ENCODE assay signal across 7 mouse cellular contexts in genomic region chr1:37429366-37430296, GRCm38 (mm10). TPM values are rescaled to one million over a fixed set of nuclear protein-coding genes. Genes with fewer than 3 reads are reported as not detected.
DNase-seq lines count a peak whose midpoint lies in the region; ATAC-seq lines count a peak whose summit lies in the region.

Gene Coa5 (minus strand): TSS chr1:37430103.
Gene Unc50 (plus strand): TSS chr1:37430139.

- H3K4me1 ChIP-seq in embryonic facial prominence, embryonic 11.5 days (ENCODE audit: control insufficient read depth, insufficient read depth, low read length), result no peaks in the 10 kb centered on the region; the same call in 1 of the 2 replicates
- H3K4me1 ChIP-seq in limb, embryonic 10.5 days, result peaks cover 18% of the 10 kb centered on the region
- peaks cover 37% of the 10 kb centered on the region for H3K4me1 ChIP-seq in midbrain, embryonic 13.5 days (replicated peaks)

- H3K4me2 ChIP-seq in embryonic facial prominence, embryonic 11.5 days (ENCODE audit: low read depth, low read length), result peak within 1 kb of the TSS; percentile 79
- peak within 1 kb of the TSS; percentile 89 for H3K4me2 ChIP-seq in midbrain, embryonic 13.5 days (replicated peaks)

- no peaks in the 10 kb centered on the region; the same call in none of the 2 replicates for H3K36me3 ChIP-seq in embryonic facial prominence, embryonic 11.5 days (replicated peaks; ENCODE audit: control insufficient read depth, insufficient read depth, low read depth, low read length)
- H3K36me3 ChIP-seq in limb, embryonic 10.5 days, result peaks cover 65% of the 10 kb centered on the region
- peaks cover 44% of the 10 kb centered on the region for H3K36me3 ChIP-seq in midbrain, embryonic 13.5 days

- peak within 1 kb of the TSS; percentile 90 for H3K9ac ChIP-seq in embryonic facial prominence, embryonic 11.5 days (replicated peaks; ENCODE audit: low read length)
- peak within 1 kb of the TSS; percentile 84 for H3K9ac ChIP-seq in midbrain, embryonic 13.5 days (replicated peaks)

- peak; percentile 97 for ATAC-seq in embryonic facial prominence, embryonic 11.5 days (replicated peaks; ENCODE audit: insufficient number of reproducible peaks, low FRiP score, low TSS enrichment, low read depth)
- peak; percentile 94 for ATAC-seq in granulocyte monocyte progenitor cell, adult 5-6 weeks (replicated peaks; ENCODE audit: poor library complexity, severe bottlenecking)
- ATAC-seq in midbrain, embryonic 13.5 days, result peak; percentile 99

- H3K9me3 ChIP-seq in embryonic facial prominence, embryonic 11.5 days (replicated peaks; ENCODE audit: control insufficient read depth, low read length), result no peaks in the 10 kb centered on the region
- no peaks in the 10 kb centered on the region for H3K9me3 ChIP-seq in limb, embryonic 10.5 days (replicated peaks)
- no peaks in the 10 kb centered on the region for H3K9me3 ChIP-seq in midbrain, embryonic 13.5 days

- no peaks in the 10 kb centered on the region for H3K27me3 ChIP-seq in embryonic facial prominence, embryonic 11.5 days (ENCODE audit: control insufficient read depth, insufficient read depth, low read length)
- no peaks in the 10 kb centered on the region for H3K27me3 ChIP-seq in limb, embryonic 10.5 days (ENCODE audit: low read depth, poor library complexity, severe bottlenecking)
- H3K27me3 ChIP-seq in midbrain, embryonic 13.5 days, result no peaks in the 10 kb centered on the region

- peak within 1 kb of the TSS; percentile 94 for H3K4me3 ChIP-seq in embryonic facial prominence, embryonic 11.5 days (ENCODE audit: low read depth, low read length)
- peak within 1 kb of the TSS; percentile 94 for H3K4me3 ChIP-seq in limb, embryonic 10.5 days
- peak within 1 kb of the TSS; percentile 85 for H3K4me3 ChIP-seq in midbrain, embryonic 13.5 days (replicated peaks)

- peak; percentile 96 for DNase-seq in adrenal gland, postnatal 14 days
- peak; percentile 96 for DNase-seq in embryonic facial prominence, embryonic 11.5 days (ENCODE audit: low spot score)
- peak; percentile 95 for DNase-seq in kidney, adult 11 months
- DNase-seq in limb, embryonic 10.5 days (ENCODE audit: low spot score), result peak; percentile 92
- DNase-seq in spleen, adult 12 weeks (ENCODE audit: low spot score), result peak; percentile 87

- WGBS in embryonic facial prominence, embryonic 11.5 days, result 3% methylated on average over 57 of the region's 57 CpGs
- 4% methylated on average over 57 of the region's 57 CpGs for WGBS in limb, embryonic 10.5 days
- whole genome bisulfite sequencing in midbrain, embryonic 13.5 days, result 3% methylated on average over 57 of the region's 57 CpGs

- no peak within 1 kb of the TSS for H3K27ac ChIP-seq in embryonic facial prominence, embryonic 11.5 days (replicated peaks; ENCODE audit: low read depth, low read length)
- peak within 1 kb of the TSS; percentile 89 for H3K27ac ChIP-seq in limb, embryonic 10.5 days
- peak within 1 kb of the TSS; percentile 57 for H3K27ac ChIP-seq in midbrain, embryonic 13.5 days

RNA-seq across cellular contexts. Expression of gene Coa5, which starts in this region (rescaled TPM):
- 95.9 and 97.8 TPM in 2 replicates for total RNA-seq in adrenal gland, postnatal 14 days (2021)
- 62.6 and 63.5 TPM in 2 replicates for polyA plus RNA-seq in embryonic facial prominence, embryonic 11.5 days (2014; fragmentation: Nextera tagmentation; extraction: Ambion mirVana)
- 79.4 and 86.9 TPM in 2 replicates for total RNA-seq in granulocyte monocyte progenitor cell, adult 5-6 weeks (2014; fragmentation: Nextera tagmentation)
- total RNA-seq in granulocyte monocyte progenitor cell, adult 5-6 weeks (2017), result 69.1 and 75.9 TPM in 2 replicates
- 57.5 and 63.1 TPM in 2 replicates for polyA plus RNA-seq in limb, embryonic 10.5 days (2016; fragmentation: Nextera tagmentation; extraction: Ambion mirVana)
- polyA plus RNA-seq in midbrain, embryonic 13.5 days (2015; fragmentation: Nextera tagmentation; extraction: Ambion mirVana), result 52.8 and 54.4 TPM in 2 replicates

RNA-seq across cellular contexts. Expression of gene Unc50, which starts in this region (rescaled TPM):
- total RNA-seq in adrenal gland, postnatal 14 days (2021), result 60.5 and 66.7 TPM in 2 replicates
- 122 and 127 TPM in 2 replicates for polyA plus RNA-seq in embryonic facial prominence, embryonic 11.5 days (2014; fragmentation: Nextera tagmentation; extraction: Ambion mirVana)
- total RNA-seq in granulocyte monocyte progenitor cell, adult 5-6 weeks (2014; fragmentation: Nextera tagmentation), result 61.0 and 68.8 TPM in 2 replicates
- total RNA-seq in granulocyte monocyte progenitor cell, adult 5-6 weeks (2017), result 41.9 and 63.4 TPM in 2 replicates
- polyA plus RNA-seq in limb, embryonic 10.5 days (2016; fragmentation: Nextera tagmentation; extraction: Ambion mirVana), result 102 and 115 TPM in 2 replicates
- 127 and 131 TPM in 2 replicates for polyA plus RNA-seq in midbrain, embryonic 13.5 days (2015; fragmentation: Nextera tagmentation; extraction: Ambion mirVana)
